Mouse (Mus musculus) heart, adult 18-20 months (tissue): ENCODE data around the gene Lamc1. TPM values are rescaled to one million over a fixed set of nuclear protein-coding genes. Genes with fewer than 3 reads are reported as not detected.
"Not testable (repeated sequence)": the region's sequence is repeated elsewhere in the genome, so short reads cannot be mapped to it uniquely, and the experiment has no call there.

Source experiments
- DNase-seq, 2 experiments: peaks; one replicate each; pipeline ENCODE4 v3.0.0; 2021 to 2022; ENCODE audit warnings: mixed read lengths in 1 of 2
- total RNA-seq, 2 experiments: library from RNA; stranded (reverse); gene quantifications; 2 replicates each; pipeline ENCODE4 v1.2.3; 2021

Gene Lamc1
- total RNA-seq, 2 experiments from 2014 or later: 83.1 to 94.8 TPM

- peak; percentile 64 to 71 for DNase-seq
These were observed 666 bp downstream of the Lamc1 start for GRCm38 (mm10) chr1:153331796-153332443.

GRCm38 (mm10) chr1:153331206-153331605 lies 1.4 kb downstream of the Lamc1 start:
- no peak for DNase-seq

- no peak for DNase-seq
These were observed 3.3 kb downstream of the Lamc1 start for GRCm38 (mm10) chr1:153329306-153329705.

- DNase-seq: no peak
These were observed 5.5 kb downstream of the Lamc1 start for GRCm38 (mm10) chr1:153327063-153327462.

- no peak for DNase-seq
These were observed 6.4 kb downstream of the Lamc1 start for GRCm38 (mm10) chr1:153326226-153326625.

GRCm38 (mm10) chr1:153321404-153321803 lies 11.2 kb downstream of the Lamc1 start:
- DNase-seq: no peak

- no peak for DNase-seq
These were observed 11.9 kb downstream of the Lamc1 start for GRCm38 (mm10) chr1:153320554-153321147.

GRCm38 (mm10) chr1:153320121-153320520 lies 12.5 kb downstream of the Lamc1 start:
- DNase-seq: peak in 1 of 2 experiments; percentile 21

GRCm38 (mm10) chr1:153318741-153319140 lies 13.8 kb downstream of the Lamc1 start:
- DNase-seq: no peak

- no peak for DNase-seq
These were observed 14.3 kb downstream of the Lamc1 start for GRCm38 (mm10) chr1:153318287-153318686.

GRCm38 (mm10) chr1:153317486-153318260 lies 14.9 kb downstream of the Lamc1 start:
- DNase-seq: peak in 1 of 2 experiments; percentile 52

- no peak for DNase-seq
These were observed 15.6 kb downstream of the Lamc1 start for GRCm38 (mm10) chr1:153316956-153317355.

GRCm38 (mm10) chr1:153316286-153316685 lies 16.3 kb downstream of the Lamc1 start:
- DNase-seq: no peak

GRCm38 (mm10) chr1:153315121-153315520 lies 17.5 kb downstream of the Lamc1 start:
- no peak for DNase-seq

GRCm38 (mm10) chr1:153312992-153313391 lies 19.6 kb downstream of the Lamc1 start:
- DNase-seq: no peak

- no peak for DNase-seq
These were observed 22.4 kb downstream of the Lamc1 start for GRCm38 (mm10) chr1:153310190-153310589.

- DNase-seq: no peak
These were observed 23.3 kb downstream of the Lamc1 start for GRCm38 (mm10) chr1:153309310-153309709.

GRCm38 (mm10) chr1:153308915-153309296 lies 23.7 kb downstream of the Lamc1 start:
- DNase-seq: peak; percentile 68 to 72

GRCm38 (mm10) chr1:153308179-153308914 lies 24.2 kb downstream of the Lamc1 start:
- DNase-seq: peak; percentile 58 to 73

GRCm38 (mm10) chr1:153307509-153308178 lies 24.9 kb downstream of the Lamc1 start:
- DNase-seq: no peak

- DNase-seq: not testable (repeated sequence)
These were observed 26.9 kb downstream of the Lamc1 start for GRCm38 (mm10) chr1:153305728-153306127.

GRCm38 (mm10) chr1:153305249-153305648 lies 27.3 kb downstream of the Lamc1 start:
- not testable (repeated sequence) for DNase-seq
